Mouse (Mus musculus) heart, postnatal 10 days (tissue): ENCODE measurements at regions not wholly inside any gene's neighbourhood (a gene's known extent, or its start where the extent isn't known, plus 50 kb on each side); places are given as distances from the start of the nearest gene placed in this dataset.

Source experiments
- DNase-seq, 2 experiments: peaks; one replicate each; pipeline ENCODE4 v3.0.0; 2021
- intact Hi-C: fragments of 180-260 bp; cut with DNase I; formaldehyde crosslinking; loops from one replicate; pipeline ENCODE4 v1.15.1; 2025

GRCm38 (mm10) chr12:43851264-43852009 is 358.7 kb downstream of the Dnajb9 start:
- intact Hi-C loops: no loop called here
- DNase-seq: no peak

GRCm38 (mm10) chr12:43843907-43844537 is 366.1 kb downstream of the Dnajb9 start:
- intact Hi-C loops: no loop called here
- no peak for DNase-seq

- intact Hi-C loops: no loop called here
- DNase-seq: no peak
These were observed 378.1 kb downstream of the Dnajb9 start for GRCm38 (mm10) chr12:43831976-43832375.

GRCm38 (mm10) chr12:43828641-43829040 is 381.5 kb downstream of the Dnajb9 start:
- DNase-seq: no peak
- intact Hi-C loops: no loop called here

GRCm38 (mm10) chr12:43827901-43828300 is 382.2 kb downstream of the Dnajb9 start:
- intact Hi-C loops: no loop called here

GRCm38 (mm10) chr12:43827296-43827695 is 382.8 kb downstream of the Dnajb9 start:
- intact Hi-C loops: no loop called here
- no peak for DNase-seq

More at GRCm38 (mm10) chr12:43827901-43828300, 382.2 kb downstream of the Dnajb9 start:
- DNase-seq: no peak

- DNase-seq: peak in 1 of 2 experiments; percentile 1
- intact Hi-C loops: no loop called here
These were observed 396.6 kb downstream of the Dnajb9 start for GRCm38 (mm10) chr12:43813559-43813958.

GRCm38 (mm10) chr12:43772766-43773165 is 437.4 kb downstream of the Dnajb9 start:
- intact Hi-C loops: no loop called here

GRCm38 (mm10) chr12:43762151-43762550 is 448.0 kb downstream of the Dnajb9 start:
- no peak for DNase-seq
- intact Hi-C loops: no loop called here

More at GRCm38 (mm10) chr12:43772766-43773165, 437.4 kb downstream of the Dnajb9 start:
- DNase-seq: no peak
